Mouse (Mus musculus): ENCODE measurements around the gene Mmp20. TPM values are rescaled to one million over a fixed set of nuclear protein-coding genes. Genes with fewer than 3 reads are reported as not detected.

Mmp20 gene
- not detected for total RNA-seq (2021)
- long read RNA-seq, experiment 1: 0 reads
- long read RNA-seq, experiment 2: 0 reads

- DNase-seq: no peak
Observed at GRCm38 (mm10) chr9:7627931-7628330, at the start of gene Mmp20. Gene Mmp20, plus strand, starts transcription at chr9:7628231.

- DNase-seq: no peak
Observed at GRCm38 (mm10) chr9:7590063-7590462, 38.0 kb upstream of the Mmp20 start.

DNA sequence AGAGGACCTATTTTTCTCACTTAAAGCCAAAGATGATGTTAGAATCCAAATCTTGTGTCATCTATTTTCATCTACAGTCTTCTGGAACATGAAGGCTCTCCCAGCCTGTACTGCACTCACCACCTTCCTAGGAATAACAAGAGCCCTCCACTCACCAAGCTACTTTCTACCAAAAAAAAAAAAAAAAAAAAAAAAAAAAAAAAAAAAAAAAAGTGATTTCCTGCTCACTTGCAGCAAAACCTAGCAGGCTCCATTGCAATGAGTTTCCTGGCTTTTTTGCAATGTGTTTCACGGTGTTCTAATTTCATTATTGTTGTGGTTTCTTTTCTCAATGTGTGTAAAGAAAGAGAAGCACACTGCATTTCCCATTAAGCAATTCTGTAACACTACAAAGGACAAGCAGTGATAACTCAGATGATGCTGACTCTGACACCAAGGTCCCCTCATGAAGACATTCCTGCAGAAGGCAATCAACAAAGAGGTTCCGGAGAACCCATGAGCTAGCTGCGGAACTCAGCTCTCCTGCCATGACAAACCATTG lies 34.7 kb upstream of the Mmp20 start:
- no peak for DNase-seq

DNA sequence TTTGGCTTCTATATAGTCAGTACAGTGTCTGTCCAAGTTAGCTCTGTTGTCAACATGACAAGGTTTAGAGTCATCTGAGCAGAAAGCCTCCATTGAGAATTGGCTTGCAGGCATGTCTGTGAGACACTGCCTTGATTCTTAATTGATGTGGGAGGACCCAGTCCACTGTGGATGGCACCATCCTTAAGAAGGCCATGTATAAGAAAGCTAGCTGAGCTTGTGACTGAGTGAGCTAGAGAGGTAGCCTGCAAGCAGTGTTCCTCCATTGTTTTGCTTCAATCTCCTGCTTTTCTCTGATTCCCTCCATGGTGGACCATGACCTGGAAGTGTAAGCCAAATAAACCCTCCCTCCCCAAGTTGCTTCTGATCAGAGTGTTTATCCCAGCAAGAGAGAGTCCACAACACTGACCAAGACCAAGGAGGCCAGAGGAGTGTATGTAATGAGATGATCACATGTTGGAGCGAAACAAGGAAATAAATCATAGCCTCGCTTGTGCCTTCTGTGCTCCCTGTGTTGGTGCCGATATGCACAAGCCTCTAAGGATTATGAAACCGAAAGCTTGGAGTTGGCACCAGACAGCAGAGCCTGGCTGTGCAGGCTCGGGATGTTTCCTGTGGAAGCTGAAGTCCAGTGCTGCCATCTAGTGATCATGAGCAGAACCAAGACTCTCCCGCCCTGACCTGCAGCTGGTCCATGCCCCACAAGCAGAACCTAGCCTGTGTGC lies 33.1 kb upstream of the Mmp20 start:
- peak; percentile 88 for DNase-seq

- peak; percentile 81 for DNase-seq
Observed at GRCm38 (mm10) chr9:7602982-7603742, 24.9 kb upstream of the Mmp20 start.

GRCm38 (mm10) chr9:7604005-7604404 lies 24.0 kb upstream of the Mmp20 start:
- no peak for DNase-seq

GRCm38 (mm10) chr9:7605638-7606037 lies 22.4 kb upstream of the Mmp20 start:
- DNase-seq: no peak

DNA sequence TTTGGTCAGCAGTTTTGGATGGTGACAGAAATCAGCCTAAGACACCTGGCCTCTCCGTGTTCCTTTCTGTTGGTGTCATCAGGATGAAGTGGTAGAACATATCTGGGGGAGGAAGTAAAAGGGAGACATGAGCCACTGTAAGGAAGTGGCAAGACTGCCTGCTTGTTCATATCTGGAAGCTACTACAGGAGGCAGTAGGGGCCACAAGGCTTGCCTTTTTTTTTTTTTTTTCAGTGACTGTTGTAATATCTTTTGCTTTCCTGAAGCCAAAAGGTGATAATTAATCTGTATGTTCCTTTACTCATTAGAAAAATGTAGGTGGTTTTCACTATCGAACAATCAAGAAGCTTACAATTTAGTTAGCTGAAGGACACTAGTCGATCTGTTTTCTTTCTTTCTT lies 5.4 kb upstream of the Mmp20 start:
- DNase-seq: no peak

- DNase-seq: no peak
Observed at GRCm38 (mm10) chr9:7633936-7634335, 5.9 kb downstream of the Mmp20 start.

GRCm38 (mm10) chr9:7647901-7648300 lies 19.9 kb downstream of the Mmp20 start:
- DNase-seq: no peak

GRCm38 (mm10) chr9:7650397-7651180 lies 22.6 kb downstream of the Mmp20 start:
- no peak for DNase-seq

- DNase-seq: no peak
Observed at GRCm38 (mm10) chr9:7652351-7653085, 24.5 kb downstream of the Mmp20 start.

- DNase-seq: no peak
Observed at GRCm38 (mm10) chr9:7657946-7658345, 29.9 kb downstream of the Mmp20 start.

GRCm38 (mm10) chr9:7659469-7660020 lies 31.5 kb downstream of the Mmp20 start:
- DNase-seq: no peak

DNA sequence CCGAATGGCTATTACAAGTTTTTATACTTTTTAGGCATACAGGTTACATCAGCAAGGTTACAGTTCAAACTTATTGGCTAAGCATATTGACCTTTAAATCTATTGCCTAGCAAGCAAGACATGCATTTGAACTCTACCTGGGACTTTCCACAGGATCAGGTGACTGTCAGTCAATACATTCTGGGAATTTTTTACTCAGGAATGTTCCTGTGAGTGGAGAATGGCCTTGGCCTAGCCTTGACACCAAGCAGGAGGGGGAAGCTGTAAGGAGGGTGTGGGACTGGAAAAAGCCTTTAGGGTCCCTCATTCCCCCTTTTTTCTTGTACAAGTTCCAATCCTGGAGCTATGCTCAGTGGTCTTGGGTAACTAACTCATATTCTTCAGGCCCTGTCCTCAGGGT lies 33.3 kb downstream of the Mmp20 start:
- DNase-seq: no peak

GRCm38 (mm10) chr9:7669674-7670073 lies 41.6 kb downstream of the Mmp20 start:
- DNase-seq: no peak

- no peak for DNase-seq
Observed at GRCm38 (mm10) chr9:7672985-7673384, 45.0 kb downstream of the Mmp20 start.

- no peak for DNase-seq
Observed at GRCm38 (mm10) chr9:7678154-7678837, 50.3 kb downstream of the Mmp20 start.

DNA sequence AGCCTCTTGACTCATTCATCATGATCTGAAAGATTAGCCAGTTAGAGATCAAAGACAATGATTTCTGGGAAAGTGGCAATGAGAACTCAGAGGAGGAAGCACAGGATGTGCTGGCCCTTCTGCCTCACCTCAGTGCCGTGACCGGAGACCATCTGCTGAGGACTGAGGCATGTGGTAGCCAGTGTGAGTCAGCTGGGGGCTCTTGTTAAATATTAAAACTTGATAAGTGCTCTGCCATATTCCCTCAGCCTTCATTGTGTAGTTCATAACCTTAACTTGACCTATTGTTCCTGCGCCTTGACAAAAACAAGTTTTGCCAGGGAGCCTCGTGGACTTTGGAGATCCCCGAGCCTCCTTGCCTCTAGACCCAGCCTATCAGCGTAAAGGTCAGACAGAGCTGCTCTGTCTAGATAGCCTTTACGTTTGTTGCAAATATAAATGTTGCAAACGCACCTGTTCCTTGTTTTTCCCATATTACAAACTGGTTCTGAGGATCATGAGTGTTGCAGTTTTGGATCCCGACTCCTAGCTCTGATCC lies 54.1 kb downstream of the Mmp20 start:
- DNase-seq: no peak

GRCm38 (mm10) chr9:7686024-7686423 lies 58.0 kb downstream of the Mmp20 start:
- no peak for DNase-seq

- DNase-seq: no peak
Observed at GRCm38 (mm10) chr9:7689799-7690198, 61.8 kb downstream of the Mmp20 start.

Measured in adrenal gland, postnatal 10 days (tissue).